In the genomic region with DNA sequence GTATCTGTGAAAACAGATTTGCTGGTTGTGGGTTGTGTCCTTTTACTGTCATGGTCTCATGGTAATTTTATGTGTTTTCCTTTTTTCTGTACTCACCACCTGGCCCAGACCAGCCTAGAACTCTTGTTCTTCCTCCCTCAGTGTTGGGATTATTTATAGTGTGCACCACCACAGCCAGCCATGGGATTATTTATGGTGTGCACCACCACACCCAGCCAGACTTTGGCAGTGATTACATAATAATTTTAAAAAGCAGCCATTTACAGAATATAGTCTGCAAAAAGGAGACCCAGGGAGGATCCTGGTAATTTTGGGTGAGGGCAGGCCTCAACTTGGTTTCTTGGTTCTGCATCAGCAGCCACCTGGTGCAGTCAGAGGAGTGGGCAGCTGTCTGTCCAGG, we compare ENCODE assay signal across 19 mouse cellular contexts. TPM values are rescaled to one million over a fixed set of nuclear protein-coding genes. Genes with fewer than 3 reads are reported as not detected.
DNase-seq lines count a peak whose midpoint lies in the region; ATAC-seq and TF ChIP-seq lines count a peak whose summit lies in the region.
"Had no signal": no experiment of that assay in that cellular context is flagged by ENCODE, and none has a peak within 500 bp of the region (broad histone marks: within the 10 kb centered on the region; RNA-seq: fewer than 3 reads in every experiment).

No protein-coding gene starts in this region.

- TF ChIP-seq CTCF in layer of hippocampus, adult 2 months (conservative IDR thresholded peaks at IDR 0.05) = no peak

- no peak for DNase-seq in frontal cortex, postnatal 14 days (ENCODE audit: low spot score in 2 of 2)
- DNase-seq in layer of hippocampus, adult 2 months (ENCODE audit: low spot score in 2 of 2) = no peak
- no peak for DNase-seq in layer of hippocampus, adult 9-10 months (ENCODE audit: low spot score)
- peak; percentile 35 for DNase-seq in A20 (ENCODE audit: low read depth, low spot score)
- DNase-seq in gastrocnemius, adult 8-10 months (ENCODE audit: low spot score in 2 of 2) = no peak
- DNase-seq: adrenal gland, adult 2 months; adrenal gland, postnatal 10 days; adrenal gland, postnatal 25 days; cerebellum, adult 11-12 months; cerebellum, adult 2 months; cerebellum, adult 9-10 months; cerebellum, postnatal 10 days; cerebellum, postnatal 25 days; forebrain, postnatal 0 days had no signal

- peak; percentile 76 for ATAC-seq in frontal cortex, adult (ENCODE audit: low TSS enrichment)
- ATAC-seq: forebrain, embryonic 13.5 days; forebrain, embryonic 15.5 days; forebrain, postnatal 0 days had no signal

- H3K4me3 ChIP-seq in layer of hippocampus, adult 2 months = no peak overlapping the region
- H3K4me3 ChIP-seq: embryonic facial prominence, embryonic 10.5 days; embryonic facial prominence, embryonic 12.5 days; forebrain, embryonic 13.5 days; forebrain, embryonic 15.5 days had no signal

- 0 out of 2 replicates have a peak overlapping the region, but pooled peaks have one; percentile 5 for H3K27ac ChIP-seq in layer of hippocampus, adult 2 months
- H3K27ac ChIP-seq: embryonic facial prominence, embryonic 10.5 days; embryonic facial prominence, embryonic 12.5 days; forebrain, embryonic 13.5 days; forebrain, embryonic 15.5 days had no signal

RNA-seq across cellular contexts. Expression of a gene that starts 29.9 kb away (rescaled TPM):
- 1 to 10 TPM; 5.7 to 7.6 TPM for total RNA-seq in layer of hippocampus, adult 2 months (2021)
- 10 to 100 TPM; 34.3 to 48.3 (median 40.6) TPM for total RNA-seq in gastrocnemius, adult 8-10 months (2022)

Comparison
In these comparisons a context has a peak if more than half of its experiments do, and no peak if none do; other contexts are left out.
1. RNA of a gene that starts 29.9 kb away (total RNA-seq): 34.3 to 48.3 TPM in gastrocnemius, adult 8-10 months; 5.7 to 7.6 TPM in layer of hippocampus, adult 2 months; every median in the first group is over 4 times any median in the second.